ENCODE assay signal across 14 mouse cellular contexts in the genomic region with DNA sequence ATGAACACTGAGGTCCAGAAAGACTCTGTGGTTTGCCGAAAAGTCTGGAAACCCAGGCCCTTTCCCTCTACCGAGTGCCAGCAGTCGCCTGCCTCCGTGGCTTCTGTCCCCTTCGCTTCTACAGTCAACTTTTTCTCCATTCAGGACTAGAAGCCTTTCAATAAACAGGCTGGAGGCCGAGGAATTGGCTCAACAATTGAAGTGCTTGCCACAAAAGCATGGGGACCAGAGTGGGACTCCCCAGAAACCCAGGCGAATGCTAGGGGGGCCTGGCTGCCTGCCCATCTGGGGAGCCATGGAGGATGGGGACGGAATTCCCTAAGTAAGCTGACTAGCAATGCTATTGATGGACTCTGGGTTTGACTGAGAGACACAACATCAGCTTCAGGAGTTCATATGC.
DNase-seq lines count a peak whose midpoint lies in the region; ATAC-seq lines count a peak whose summit lies in the region.
"Had no signal": no experiment of that assay in that cellular context is flagged by ENCODE, and none has a peak within 500 bp of the region (broad histone marks: within the 10 kb centered on the region; RNA-seq: fewer than 3 reads in every experiment).

No protein-coding gene starts in this region.

- no peak overlapping the region for H3K9ac ChIP-seq in hindbrain, embryonic 14.5 days
- no peak overlapping the region for H3K9ac ChIP-seq in midbrain, embryonic 11.5 days (ENCODE audit: low read length)
- H3K9ac ChIP-seq in midbrain, embryonic 16.5 days (ENCODE audit: low read depth, low read length), result no peak overlapping the region
- no peak overlapping the region for H3K9ac ChIP-seq in embryonic facial prominence, embryonic 15.5 days

- no peak overlapping the region for H3K4me3 ChIP-seq in hindbrain, embryonic 14.5 days (replicated peaks; ENCODE audit: low read length)
- no peak overlapping the region for H3K4me3 ChIP-seq in hindbrain, embryonic 10.5 days
- H3K4me3 ChIP-seq in midbrain, embryonic 11.5 days (ENCODE audit: low read depth, low read length), result no peak overlapping the region
- no peak overlapping the region for H3K4me3 ChIP-seq in midbrain, embryonic 16.5 days (ENCODE audit: low read depth, low read length)
- H3K4me3 ChIP-seq in embryonic facial prominence, embryonic 15.5 days (replicated peaks), result no peak overlapping the region
- H3K4me3 ChIP-seq in limb, embryonic 10.5 days, result no peak overlapping the region

- no peaks in the 10 kb centered on the region for H3K36me3 ChIP-seq in hindbrain, embryonic 14.5 days (replicated peaks; ENCODE audit: control insufficient read depth, insufficient read depth)
- no peaks in the 10 kb centered on the region for H3K36me3 ChIP-seq in hindbrain, embryonic 10.5 days
- H3K36me3 ChIP-seq in midbrain, embryonic 11.5 days (ENCODE audit: control insufficient read depth, insufficient read depth, low read length), result no peaks in the 10 kb centered on the region
- no peaks in the 10 kb centered on the region for H3K36me3 ChIP-seq in midbrain, embryonic 16.5 days (ENCODE audit: control insufficient read depth, insufficient read depth, low read length)
- no peaks in the 10 kb centered on the region for H3K36me3 ChIP-seq in embryonic facial prominence, embryonic 15.5 days
- H3K36me3 ChIP-seq in limb, embryonic 10.5 days, result no peaks in the 10 kb centered on the region

- no peak for DNase-seq in hindbrain, embryonic 14.5 days (ENCODE audit: low spot score)
- no peak for DNase-seq in hindbrain, embryonic 10.5 days (ENCODE audit: low spot score)
- DNase-seq in midbrain, embryonic 11.5 days (ENCODE audit: low spot score, missing footprints), result peak; percentile 64
- no peak for DNase-seq in limb, embryonic 10.5 days (ENCODE audit: low spot score)
- no peak for DNase-seq in adrenal gland, postnatal 4 days (ENCODE audit: low spot score in 2 of 2)
- DNase-seq: cerebellum, adult 2 months; embryo, embryonic 11 days; gastrocnemius, postnatal 36 days; kidney, adult 2 months; thymus, postnatal 4 days had no signal

- H3K4me2 ChIP-seq in hindbrain, embryonic 14.5 days (replicated peaks), result no peak overlapping the region
- no peak overlapping the region for H3K4me2 ChIP-seq in midbrain, embryonic 11.5 days
- no peak overlapping the region for H3K4me2 ChIP-seq in midbrain, embryonic 16.5 days (ENCODE audit: low read length)
- no peak overlapping the region for H3K4me2 ChIP-seq in embryonic facial prominence, embryonic 15.5 days (replicated peaks)
- H3K4me2 ChIP-seq: liver, embryonic 11.5 days had no signal

- H3K4me1 ChIP-seq in hindbrain, embryonic 14.5 days (replicated peaks; ENCODE audit: control insufficient read depth, insufficient read depth, low read length), result no peaks in the 10 kb centered on the region; the same call in 1 of the 2 replicates
- peaks cover 12% of the 10 kb centered on the region for H3K4me1 ChIP-seq in hindbrain, embryonic 10.5 days (replicated peaks)
- H3K4me1 ChIP-seq in midbrain, embryonic 11.5 days (ENCODE audit: control insufficient read depth, insufficient read depth, low read length), result no peaks in the 10 kb centered on the region
- no peaks in the 10 kb centered on the region for H3K4me1 ChIP-seq in midbrain, embryonic 16.5 days (ENCODE audit: control insufficient read depth, insufficient read depth, low read length)
- peaks cover 18% of the 10 kb centered on the region for H3K4me1 ChIP-seq in embryonic facial prominence, embryonic 15.5 days
- peaks cover 35% of the 10 kb centered on the region for H3K4me1 ChIP-seq in limb, embryonic 10.5 days

- WGBS in hindbrain, embryonic 14.5 days, result 53% methylated on average over 8 of the region's 8 CpGs
- 76% methylated on average over 8 of the region's 8 CpGs for WGBS in hindbrain, embryonic 10.5 days
- WGBS in midbrain, embryonic 11.5 days, result 74% methylated on average over 8 of the region's 8 CpGs
- WGBS in midbrain, embryonic 16.5 days, result 65% methylated on average over 8 of the region's 8 CpGs
- 57% methylated on average over 8 of the region's 8 CpGs for WGBS in embryonic facial prominence, embryonic 15.5 days
- WGBS in limb, embryonic 10.5 days, result 88% methylated on average over 8 of the region's 8 CpGs

- ATAC-seq in hindbrain, embryonic 14.5 days (ENCODE audit: low FRiP score), result no peak
- no peak for ATAC-seq in midbrain, embryonic 11.5 days (ENCODE audit: low FRiP score)
- no peak for ATAC-seq in midbrain, embryonic 16.5 days
- no peak for ATAC-seq in embryonic facial prominence, embryonic 15.5 days (ENCODE audit: insufficient number of reproducible peaks, low FRiP score, low TSS enrichment, low read depth)
- ATAC-seq: activated CD4-positive, CD25-positive, alpha-beta regulatory T cell, adult 4 months had no signal

- H3K9me3 ChIP-seq in hindbrain, embryonic 14.5 days (ENCODE audit: control insufficient read depth, low read length), result no peaks in the 10 kb centered on the region
- no peaks in the 10 kb centered on the region for H3K9me3 ChIP-seq in hindbrain, embryonic 10.5 days
- no peaks in the 10 kb centered on the region for H3K9me3 ChIP-seq in midbrain, embryonic 11.5 days (ENCODE audit: control insufficient read depth, low read length)
- no peaks in the 10 kb centered on the region for H3K9me3 ChIP-seq in midbrain, embryonic 16.5 days (replicated peaks; ENCODE audit: control insufficient read depth, low read length, poor library complexity, severe bottlenecking)
- no peaks in the 10 kb centered on the region for H3K9me3 ChIP-seq in embryonic facial prominence, embryonic 15.5 days (replicated peaks)
- no peaks in the 10 kb centered on the region for H3K9me3 ChIP-seq in limb, embryonic 10.5 days (replicated peaks)

- no peaks in the 10 kb centered on the region for H3K27me3 ChIP-seq in hindbrain, embryonic 14.5 days (ENCODE audit: control insufficient read depth, insufficient read depth, low read length)
- H3K27me3 ChIP-seq in hindbrain, embryonic 10.5 days (ENCODE audit: insufficient read depth, poor library complexity, severe bottlenecking), result no peaks in the 10 kb centered on the region
- H3K27me3 ChIP-seq in midbrain, embryonic 11.5 days (ENCODE audit: control insufficient read depth, insufficient read depth, low read length), result no peaks in the 10 kb centered on the region
- H3K27me3 ChIP-seq in midbrain, embryonic 16.5 days (ENCODE audit: control insufficient read depth, insufficient read depth, low read depth, low read length), result no peaks in the 10 kb centered on the region
- no peaks in the 10 kb centered on the region for H3K27me3 ChIP-seq in embryonic facial prominence, embryonic 15.5 days
- no peaks in the 10 kb centered on the region for H3K27me3 ChIP-seq in limb, embryonic 10.5 days (ENCODE audit: low read depth, poor library complexity, severe bottlenecking)

- 0 out of 2 replicates have a peak overlapping the region, but pooled peaks have one; percentile 3 for H3K27ac ChIP-seq in hindbrain, embryonic 14.5 days
- H3K27ac ChIP-seq in hindbrain, embryonic 10.5 days, result no peak overlapping the region
- no peak overlapping the region for H3K27ac ChIP-seq in midbrain, embryonic 11.5 days (ENCODE audit: low read depth, low read length)
- no peak overlapping the region for H3K27ac ChIP-seq in midbrain, embryonic 16.5 days (ENCODE audit: low read length)
- H3K27ac ChIP-seq in embryonic facial prominence, embryonic 15.5 days (replicated peaks), result peak overlapping the region; percentile 17; the same call in 1 of the 2 replicates
- peak overlapping the region; percentile 54; the same call in 1 of the 2 replicates for H3K27ac ChIP-seq in limb, embryonic 10.5 days

Comparison
In these comparisons a context has a peak if more than half of its experiments do, and no peak if none do; other contexts are left out.
1. H3K27ac ChIP-seq: peak in hindbrain, embryonic 14.5 days (single experiment), embryonic facial prominence, embryonic 15.5 days (single experiment) and limb, embryonic 10.5 days (single experiment); none in hindbrain, embryonic 10.5 days (single experiment), midbrain, embryonic 11.5 days (single experiment) and midbrain, embryonic 16.5 days (single experiment).